Mouse (Mus musculus): ENCODE results near the gene Rbfox2.

GRCm38 (mm10) chr15:77162931-77163330 is 143.9 kb downstream of the Rbfox2 start:
- TF ChIP-seq CTCF (IDR thresholded peaks at IDR 0.05; ENCODE audit: low read depth, low read length) (no peak), POLR2A (IDR thresholded peaks at IDR 0.05; ENCODE audit: extremely low read depth, insufficient read depth, low read length) (no peak)

Data from liver, adult 2 months (tissue).